Comparison of ENCODE assay signal across 8 mouse cellular contexts in the genomic region with DNA sequence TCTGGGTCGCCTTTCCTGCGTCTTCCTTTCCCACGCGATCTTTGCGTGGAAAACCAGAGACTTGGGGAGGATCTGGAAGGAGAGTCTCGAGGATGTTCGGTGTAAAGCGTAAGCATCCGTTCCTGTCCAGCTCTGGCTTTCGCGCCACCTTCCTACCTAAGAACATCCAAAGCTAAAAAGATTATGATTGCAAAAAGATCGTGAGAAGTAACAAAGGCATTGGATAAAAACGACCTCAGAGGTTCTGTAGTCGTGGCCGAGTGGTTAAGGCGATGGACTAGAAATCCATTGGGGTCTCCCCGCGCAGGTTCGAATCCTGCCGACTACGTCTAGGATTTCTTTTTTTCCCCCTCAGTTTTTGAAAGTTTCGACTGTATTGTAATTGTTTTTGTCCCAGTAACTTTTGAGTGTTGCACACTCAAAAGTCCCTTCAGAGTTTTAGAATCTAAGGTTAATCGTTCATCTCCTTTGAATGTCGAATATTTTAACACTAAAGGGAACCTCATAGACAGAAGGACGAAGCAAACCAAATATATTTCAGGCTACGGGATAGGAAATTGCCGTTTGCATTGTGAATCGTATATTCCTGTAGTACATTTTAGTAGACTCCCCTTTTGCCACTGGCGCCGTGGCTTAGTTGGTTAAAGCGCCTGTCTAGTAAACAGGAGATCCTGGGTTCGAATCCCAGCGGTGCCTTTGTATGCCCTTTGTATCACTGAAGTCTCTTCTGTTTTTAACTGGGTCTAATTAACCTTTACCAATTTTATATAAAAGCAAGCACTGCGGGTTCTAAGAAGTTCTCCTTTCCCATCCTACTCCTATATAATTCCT. TPM values are rescaled to one million over a fixed set of nuclear protein-coding genes. Genes with fewer than 3 reads are reported as not detected.
DNase-seq lines count a peak whose midpoint lies in the region; ATAC-seq and TF ChIP-seq lines count a peak whose summit lies in the region.

No protein-coding gene starts in this region.

- H3K9ac ChIP-seq in midbrain, embryonic 14.5 days (replicated peaks; ENCODE audit: low read length), result peak overlapping the region; percentile 67

- peak; percentile 65 to 97 for DNase-seq in frontal cortex, adult 2 months (ENCODE audit: extremely low spot score in 1 of 2, low spot score in 1 of 2)
- peak; percentile 96 for DNase-seq in embryo, embryonic 10.5 days (ENCODE audit: low spot score)
- peak; percentile 66 to 72 for DNase-seq in gastrocnemius, postnatal 36 days
- DNase-seq in kidney, adult 11 months, result peak; percentile 74
- peak; percentile 87 for DNase-seq in limb, embryonic 10.5 days (ENCODE audit: low spot score)
- peak; percentile 92 for DNase-seq in midbrain, embryonic 14.5 days
- peak; percentile 77 to 79 for DNase-seq in spleen, adult 2 months (ENCODE audit: low read depth in 1 of 2, low spot score in 2 of 2)

- peak overlapping the region; percentile 86 for H3K27ac ChIP-seq in limb, embryonic 10.5 days
- peak overlapping the region; percentile 80 for H3K27ac ChIP-seq in midbrain, embryonic 14.5 days (replicated peaks; ENCODE audit: low read depth, low read length)
- peak overlapping the region; percentile 48 for H3K27ac ChIP-seq in spleen, adult 2 months (ENCODE audit: insufficient read depth, low read length)

- no peak for TF ChIP-seq CTCF in spleen, adult 2 months (IDR thresholded peaks at IDR 0.05; ENCODE audit: extremely low read depth, insufficient read depth, insufficient read length, insufficient replicate concordance)

- peaks cover 41% of the 10 kb centered on the region for H3K36me3 ChIP-seq in limb, embryonic 10.5 days
- H3K36me3 ChIP-seq in midbrain, embryonic 14.5 days (ENCODE audit: control insufficient read depth, insufficient read depth, low read length), result peaks cover 30% of the 10 kb centered on the region
- peaks cover 1% of the 10 kb centered on the region; the same call in 1 of the 2 replicates for H3K36me3 ChIP-seq in spleen, adult 2 months (ENCODE audit: control insufficient read depth, insufficient read depth, low read length)

- WGBS in limb, embryonic 10.5 days, result 1% methylated on average over 34 of the region's 34 CpGs
- under 1% methylated on average over 34 of the region's 34 CpGs for WGBS in midbrain, embryonic 14.5 days
- WGBS in spleen, adult 2 months, result under 1% methylated on average over 34 of the region's 34 CpGs

- no peaks in the 10 kb centered on the region for H3K9me3 ChIP-seq in limb, embryonic 10.5 days (replicated peaks)
- H3K9me3 ChIP-seq in midbrain, embryonic 14.5 days (ENCODE audit: control insufficient read depth, low read length), result no peaks in the 10 kb centered on the region

- intact Hi-C loops in gastrocnemius, postnatal 36 days (cut with DNase I), result loop anchor here (2.0 kb wide), 1 partner anchor 133 kb away; no protein-coding TSS in a partner anchor

- no peaks in the 10 kb centered on the region for H3K27me3 ChIP-seq in limb, embryonic 10.5 days (ENCODE audit: low read depth, poor library complexity, severe bottlenecking)
- H3K27me3 ChIP-seq in midbrain, embryonic 14.5 days (ENCODE audit: control insufficient read depth, insufficient read depth, low read length), result no peaks in the 10 kb centered on the region
- H3K27me3 ChIP-seq in spleen, adult 2 months (ENCODE audit: control insufficient read depth, insufficient read depth, low read length), result no peaks in the 10 kb centered on the region

- peak overlapping the region; percentile 65 for H3K4me3 ChIP-seq in limb, embryonic 10.5 days
- peak overlapping the region; percentile 67 for H3K4me3 ChIP-seq in midbrain, embryonic 14.5 days (replicated peaks; ENCODE audit: low read depth, low read length)
- H3K4me3 ChIP-seq in spleen, adult 2 months (ENCODE audit: extremely low read depth, insufficient read depth, insufficient read length), result peak overlapping the region; percentile 88

- peak overlapping the region; percentile 64 for H3K4me2 ChIP-seq in midbrain, embryonic 14.5 days (ENCODE audit: low read length)

- TF ChIP-seq POLR2A in spleen, adult 2 months (IDR thresholded peaks at IDR 0.05; ENCODE audit: low read depth, low read length), result no peak

- H3K4me1 ChIP-seq in limb, embryonic 10.5 days, result peaks cover 32% of the 10 kb centered on the region
- peaks cover 17% of the 10 kb centered on the region for H3K4me1 ChIP-seq in midbrain, embryonic 14.5 days (ENCODE audit: control insufficient read depth, insufficient read depth, low read length)
- peaks cover 10% of the 10 kb centered on the region for H3K4me1 ChIP-seq in spleen, adult 2 months (ENCODE audit: control insufficient read depth, insufficient read depth, insufficient read length)

- no peak for ATAC-seq in frontal cortex, adult (ENCODE audit: low TSS enrichment)
- peak; percentile 51; the same call in 1 of the 2 replicates for ATAC-seq in midbrain, embryonic 14.5 days (ENCODE audit: low FRiP score, low TSS enrichment)

RNA-seq across cellular contexts. Expression of a gene that starts 8.0 kb away (rescaled TPM):
- polyA plus RNA-seq in frontal cortex, adult 2 months (2012; rRNA removed), result 0.96 and 1.1 TPM in 2 replicates
- total RNA-seq in gastrocnemius, postnatal 36 days (2021), result 1 to 10 TPM in 1 of 2 experiments, under 1 TPM in 1; 0.51 to 1.1 TPM
- 214 and 217 TPM in 2 replicates for polyA plus RNA-seq in limb, embryonic 10.5 days (2016; fragmentation: Nextera tagmentation; extraction: Ambion mirVana)
- 14.6 and 29.6 TPM in 2 replicates for polyA plus RNA-seq in midbrain, embryonic 14.5 days (2014; fragmentation: Nextera tagmentation; extraction: Ambion mirVana)
- polyA plus RNA-seq in spleen, adult 2 months (2012; rRNA removed), result 41.4 and 42.9 TPM in 2 replicates

RNA-seq across cellular contexts. Expression of a gene that starts 21.7 kb away (rescaled TPM):
- 48.7 and 49.2 TPM in 2 replicates for polyA plus RNA-seq in frontal cortex, adult 2 months (2012; rRNA removed)
- total RNA-seq in gastrocnemius, postnatal 36 days (2021), result 10 to 100 TPM in 1 of 2 experiments, 1 to 10 TPM in 1; 9.6 to 10.9 TPM
- 103 and 104 TPM in 2 replicates for polyA plus RNA-seq in limb, embryonic 10.5 days (2016; fragmentation: Nextera tagmentation; extraction: Ambion mirVana)
- polyA plus RNA-seq in midbrain, embryonic 14.5 days (2014; fragmentation: Nextera tagmentation; extraction: Ambion mirVana), result 55.8 and 56.1 TPM in 2 replicates
- 27.2 and 30.4 TPM in 2 replicates for polyA plus RNA-seq in spleen, adult 2 months (2012; rRNA removed)

RNA-seq across cellular contexts. Expression of a gene that starts 22.1 kb away (rescaled TPM):
- 28.6 and 32.0 TPM in 2 replicates for polyA plus RNA-seq in frontal cortex, adult 2 months (2012; rRNA removed)
- 10 to 100 TPM; 17.4 to 18.8 TPM for total RNA-seq in gastrocnemius, postnatal 36 days (2021)
- polyA plus RNA-seq in limb, embryonic 10.5 days (2016; fragmentation: Nextera tagmentation; extraction: Ambion mirVana), result 5.3 and 6.0 TPM in 2 replicates
- 17.3 and 20.1 TPM in 2 replicates for polyA plus RNA-seq in midbrain, embryonic 14.5 days (2014; fragmentation: Nextera tagmentation; extraction: Ambion mirVana)
- polyA plus RNA-seq in spleen, adult 2 months (2012; rRNA removed), result 16.7 and 23.7 TPM in 2 replicates

RNA-seq across cellular contexts. Expression of a gene that starts 29.2 kb away (rescaled TPM):
- polyA plus RNA-seq in frontal cortex, adult 2 months (2012; rRNA removed), result 19.0 and 19.8 TPM in 2 replicates
- total RNA-seq in gastrocnemius, postnatal 36 days (2021), result 1 to 10 TPM; 5.1 to 6.6 TPM
- polyA plus RNA-seq in limb, embryonic 10.5 days (2016; fragmentation: Nextera tagmentation; extraction: Ambion mirVana), result 66.5 and 70.0 TPM in 2 replicates
- 12.6 and 16.5 TPM in 2 replicates for polyA plus RNA-seq in midbrain, embryonic 14.5 days (2014; fragmentation: Nextera tagmentation; extraction: Ambion mirVana)
- 14.0 and 16.8 TPM in 2 replicates for polyA plus RNA-seq in spleen, adult 2 months (2012; rRNA removed)

RNA-seq across cellular contexts. Expression of a gene that starts 33.2 kb away (rescaled TPM):
- polyA plus RNA-seq in frontal cortex, adult 2 months (2012; rRNA removed), result 22.0 and 23.5 TPM in 2 replicates
- total RNA-seq in gastrocnemius, postnatal 36 days (2021), result 1 to 10 TPM; 3.4 TPM
- 35.8 and 38.6 TPM in 2 replicates for polyA plus RNA-seq in limb, embryonic 10.5 days (2016; fragmentation: Nextera tagmentation; extraction: Ambion mirVana)
- 28.0 and 36.5 TPM in 2 replicates for polyA plus RNA-seq in midbrain, embryonic 14.5 days (2014; fragmentation: Nextera tagmentation; extraction: Ambion mirVana)
- polyA plus RNA-seq in spleen, adult 2 months (2012; rRNA removed), result 7.0 and 14.6 TPM in 2 replicates
